Mouse (Mus musculus): ENCODE results near the gene Vmn2r42. TPM values are rescaled to one million over a fixed set of nuclear protein-coding genes. Genes with fewer than 3 reads are reported as not detected.
"Not testable (repeated sequence)": the region's sequence is repeated elsewhere in the genome, so short reads cannot be mapped to it uniquely, and the experiment has no call there.

Vmn2r42 gene
- not detected in 2 replicates for polyA plus RNA-seq (2015; fragmentation: Nextera tagmentation; extraction: Ambion mirVana)

- WGBS = no CpG with 5 or more reads among the region's 2 CpGs
- not testable (repeated sequence) for H3K27ac ChIP-seq (ENCODE audit: low read length); H3K27me3 ChIP-seq (ENCODE audit: control insufficient read depth, insufficient read depth, low read depth, low read length); H3K4me3 ChIP-seq (ENCODE audit: low read depth, low read length); H3K4me1 ChIP-seq (ENCODE audit: control insufficient read depth, insufficient read depth, low read length); ATAC-seq; H3K9ac ChIP-seq (ENCODE audit: low read depth, low read length); H3K4me2 ChIP-seq (ENCODE audit: low read length); H3K36me3 ChIP-seq (ENCODE audit: control insufficient read depth, insufficient read depth, low read length); H3K9me3 ChIP-seq (replicated peaks; ENCODE audit: control insufficient read depth, low read length, poor library complexity, severe bottlenecking)
Measured at GRCm38 (mm10) chr7:8200220-8200619, at the start of gene Vmn2r42. Gene Vmn2r42, minus strand, starts transcription at chr7:8200320.

- not testable (repeated sequence) for H3K27ac ChIP-seq (ENCODE audit: low read length); H3K4me3 ChIP-seq (ENCODE audit: low read depth, low read length); H3K36me3 ChIP-seq (ENCODE audit: control insufficient read depth, insufficient read depth, low read length); H3K4me2 ChIP-seq (ENCODE audit: low read length); H3K9ac ChIP-seq (ENCODE audit: low read depth, low read length); H3K4me1 ChIP-seq (ENCODE audit: control insufficient read depth, insufficient read depth, low read length); H3K9me3 ChIP-seq (replicated peaks; ENCODE audit: control insufficient read depth, low read length, poor library complexity, severe bottlenecking); H3K27me3 ChIP-seq (ENCODE audit: control insufficient read depth, insufficient read depth, low read depth, low read length); ATAC-seq
- no CpG with 5 or more reads among the region's 1 CpGs for WGBS
Measured at GRCm38 (mm10) chr7:8161554-8161953, 38.6 kb downstream of the Vmn2r42 start, which contains the start of gene Vmn2r41. Gene Vmn2r41, minus strand, starts transcription at chr7:8161654.

Other genes starting within 250 kb of the Vmn2r42 start
- gene Vmn2r41, start 38.7 kb downstream of the Vmn2r42 start, polyA plus RNA-seq (2015; fragmentation: Nextera tagmentation; extraction: Ambion mirVana) = not detected in 2 replicates
- not detected in 2 replicates for gene Vmn2r43, start 60.3 kb upstream of the Vmn2r42 start, polyA plus RNA-seq (2015; fragmentation: Nextera tagmentation; extraction: Ambion mirVana)
- not detected in 2 replicates for gene Vmn2r44, start 183.0 kb upstream of the Vmn2r42 start, polyA plus RNA-seq (2015; fragmentation: Nextera tagmentation; extraction: Ambion mirVana)